In the genomic region with DNA sequence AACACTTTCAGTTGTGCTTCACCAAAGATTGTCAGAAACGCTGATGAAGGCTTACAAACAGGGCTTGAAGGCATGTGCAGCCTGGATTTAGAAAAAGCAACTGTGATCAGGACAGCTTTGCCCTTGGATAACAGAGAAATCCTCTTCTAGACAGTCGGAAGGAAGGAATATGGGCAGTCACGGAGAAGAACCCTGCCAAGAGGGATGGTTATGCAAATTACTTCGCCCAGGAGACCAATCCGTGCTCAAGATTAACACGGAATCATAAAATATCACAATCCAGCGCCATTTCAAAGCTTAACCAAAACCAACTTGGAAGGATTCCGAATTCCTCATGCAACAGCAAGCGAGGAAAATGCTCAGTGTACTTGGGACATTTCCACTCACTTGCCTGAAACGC, we compare ENCODE assay signal across 29 mouse cellular contexts. TPM values are rescaled to one million over a fixed set of nuclear protein-coding genes. Genes with fewer than 3 reads are reported as not detected.
DNase-seq lines count a peak whose midpoint lies in the region; ATAC-seq and TF ChIP-seq lines count a peak whose summit lies in the region.
"Had no signal": no experiment of that assay in that cellular context is flagged by ENCODE, and none has a peak within 500 bp of the region (broad histone marks: within the 10 kb centered on the region; RNA-seq: fewer than 3 reads in every experiment).

No protein-coding gene starts in this region.

- peaks cover 10% of the 10 kb centered on the region; the same call in 1 of the 2 replicates for H3K36me3 ChIP-seq in kidney, embryonic 14.5 days (ENCODE audit: control insufficient read depth, insufficient read depth, low read length)
- H3K36me3 ChIP-seq: embryonic facial prominence, embryonic 13.5 days had no signal

- DNase-seq in gastrocnemius, adult 2 months = no peak
- DNase-seq in gastrocnemius, adult 18-20 months (ENCODE audit: low spot score) = no peak
- peak; percentile 35 for DNase-seq in kidney, adult 11 months
- DNase-seq in kidney, postnatal 10 days = no peak
- DNase-seq in kidney, postnatal 36 days = peak; percentile 10 to 26
- no peak for DNase-seq in testis, postnatal 14 days (ENCODE audit: low spot score)
- DNase-seq: adrenal gland, adult 8-10 months; adrenal gland, postnatal 25 days; cerebellum, adult 11 months; cerebellum, adult 2 months; cerebellum, adult 9-11 months; cerebellum, postnatal 25 days; forebrain, postnatal 0 days; gastrocnemius, postnatal 25 days; heart, postnatal 4 days had no signal

- H3K27me3 ChIP-seq in kidney, embryonic 14.5 days (ENCODE audit: control insufficient read depth, insufficient read depth, low read length) = no peaks in the 10 kb centered on the region
- H3K27me3 ChIP-seq: embryonic facial prominence, embryonic 13.5 days; forebrain, embryonic 13.5 days; heart, embryonic 13.5 days had no signal

- WGBS in kidney, embryonic 14.5 days = 91% methylated on average over 10 of the region's 10 CpGs

- H3K9ac ChIP-seq in kidney, embryonic 14.5 days (ENCODE audit: low read depth, low read length) = no peak overlapping the region
- H3K9ac ChIP-seq: embryonic facial prominence, embryonic 13.5 days; forebrain, embryonic 13.5 days; forebrain, postnatal 0 days; heart, embryonic 13.5 days; hindbrain, embryonic 14.5 days had no signal

- H3K9me3 ChIP-seq in kidney, embryonic 14.5 days (ENCODE audit: control insufficient read depth, low read length) = no peaks in the 10 kb centered on the region
- H3K9me3 ChIP-seq: embryonic facial prominence, embryonic 13.5 days; forebrain, embryonic 10.5 days; forebrain, embryonic 13.5 days; heart, embryonic 10.5 days; heart, embryonic 13.5 days had no signal

- no peak for TF ChIP-seq CTCF in gastrocnemius, adult 2 months (IDR thresholded peaks at IDR 0.05)

- H3K4me1 ChIP-seq in kidney, embryonic 14.5 days (ENCODE audit: control insufficient read depth, insufficient read depth, low read length) = no peaks in the 10 kb centered on the region
- peaks cover 3% of the 10 kb centered on the region; the same call in 1 of the 2 replicates for H3K4me1 ChIP-seq in brown adipose tissue, adult 24 weeks (ENCODE audit: control insufficient read depth, insufficient read depth, insufficient read length, low read length)
- H3K4me1 ChIP-seq: embryonic facial prominence, embryonic 13.5 days; forebrain, embryonic 10.5 days; forebrain, embryonic 13.5 days; heart, embryonic 10.5 days had no signal

- intact Hi-C loops in gastrocnemius, adult 2 months (cut with DNase I) = loop anchor here (5.0 kb wide), 2 partner anchors 56 to 151 kb away; a partner anchor contains a TSS

- ATAC-seq in kidney, embryonic 14.5 days (ENCODE audit: low FRiP score, low TSS enrichment) = no peak
- ATAC-seq: activated CD4-positive, CD25-positive, alpha-beta regulatory T cell, adult 4 months; CD4-positive, CD25-positive, alpha-beta regulatory T cell, adult 4 months; forebrain, embryonic 13.5 days; forebrain, postnatal 0 days; hindbrain, postnatal 0 days; inflammation-experienced regulatory T-cells, adult 6 months; intestine, embryonic 16.5 days had no signal

- peak overlapping the region; percentile 9; the same call in 1 of the 2 replicates for H3K27ac ChIP-seq in gastrocnemius, adult 2 months
- no peak overlapping the region for H3K27ac ChIP-seq in kidney, embryonic 14.5 days (ENCODE audit: low read depth, low read length)
- peak overlapping the region; percentile 62; the same call in 1 of the 2 replicates for H3K27ac ChIP-seq in brown adipose tissue, adult 24 weeks (replicated peaks; ENCODE audit: low read depth, low read length)
- H3K27ac ChIP-seq: embryonic facial prominence, embryonic 13.5 days; forebrain, embryonic 10.5 days; forebrain, embryonic 13.5 days; heart, embryonic 10.5 days; hindbrain, embryonic 14.5 days; hindbrain, postnatal 0 days had no signal

- H3K4me3 ChIP-seq in gastrocnemius, adult 2 months = peak overlapping the region; percentile 34
- H3K4me3 ChIP-seq in kidney, embryonic 14.5 days (ENCODE audit: low read length) = no peak overlapping the region
- no peak overlapping the region for H3K4me3 ChIP-seq in brown adipose tissue, adult 24 weeks (ENCODE audit: insufficient read depth, low read depth, low read length)
- H3K4me3 ChIP-seq: embryonic facial prominence, embryonic 13.5 days; forebrain, embryonic 10.5 days; forebrain, embryonic 13.5 days; heart, embryonic 10.5 days; heart, embryonic 13.5 days had no signal

- no peak overlapping the region for H3K4me2 ChIP-seq in kidney, embryonic 14.5 days (replicated peaks; ENCODE audit: low read depth, low read length)
- H3K4me2 ChIP-seq: embryonic facial prominence, embryonic 13.5 days; forebrain, embryonic 13.5 days; heart, embryonic 13.5 days; hindbrain, embryonic 14.5 days had no signal

RNA-seq across cellular contexts. Expression of a gene that starts 55.9 kb away (rescaled TPM):
- 10 to 100 TPM in 1 of 2 experiments, 1 to 10 TPM in 1; 7.1 to 15.5 TPM for total RNA-seq in gastrocnemius, adult 2 months (2021)
- total RNA-seq in gastrocnemius, adult 18-20 months (2021) = 10 to 100 TPM; 11.7 to 13.3 TPM
- polyA plus RNA-seq in kidney, embryonic 14.5 days (2014; fragmentation: Nextera tagmentation; extraction: Ambion mirVana) = 52.2 and 61.8 TPM in 2 replicates
- polyA plus RNA-seq in brown adipose tissue, adult 24 weeks (2012; ENCODE audit: insufficient read depth, insufficient read length, missing spikeins) = 156 and 175 TPM in 2 replicates
- total RNA-seq: MEL had no signal
- polyA plus RNA-seq: activated CD4-positive, CD25-positive, alpha-beta regulatory T cell, adult 4 months; CD4-positive, CD25-positive, alpha-beta regulatory T cell, adult 4 months; inflammation-experienced regulatory T-cells, adult 6 months had no signal

Comparison
In these comparisons a context has a peak if more than half of its experiments do, and no peak if none do; other contexts are left out.
1. DNase-seq: peak in kidney, adult 11 months (single experiment) and kidney, postnatal 36 days (2 of 2); none in gastrocnemius, adult 2 months (single experiment), gastrocnemius, adult 18-20 months (single experiment), kidney, postnatal 10 days (single experiment) and testis, postnatal 14 days (single experiment).